Mouse (Mus musculus) lung, postnatal 0 days (tissue): ENCODE measurements around the gene Arhgap40.

ENCODE experiments used
- CTCF ChIP-seq: IDR thresholded peaks from 2 replicates; pipeline ENCODE4 v1.5.1; 2016; ENCODE audit warnings: antibody characterized with exemption, mild to moderate bottlenecking
- EP300 ChIP-seq: IDR thresholded peaks from 2 replicates; pipeline ENCODE4 v1.6.1; 2016; ENCODE audit warnings: antibody characterized with exemption, mild to moderate bottlenecking, control low read depth

GRCm38 (mm10) chr2:158584621-158585358 is 72.2 kb downstream of the Arhgap40 start:
- TF ChIP-seq CTCF: no peak
- no peak for TF ChIP-seq EP300
